Mouse (Mus musculus) layer of hippocampus, adult 9-10 months (tissue): Measurements from ENCODE around the gene Cacna1g.

Experiments used
- DNase-seq: peaks from one replicate; pipeline ENCODE4 v3.0.0; 2022; ENCODE audit warnings: low spot score

The Cacna1g gene

DNA sequence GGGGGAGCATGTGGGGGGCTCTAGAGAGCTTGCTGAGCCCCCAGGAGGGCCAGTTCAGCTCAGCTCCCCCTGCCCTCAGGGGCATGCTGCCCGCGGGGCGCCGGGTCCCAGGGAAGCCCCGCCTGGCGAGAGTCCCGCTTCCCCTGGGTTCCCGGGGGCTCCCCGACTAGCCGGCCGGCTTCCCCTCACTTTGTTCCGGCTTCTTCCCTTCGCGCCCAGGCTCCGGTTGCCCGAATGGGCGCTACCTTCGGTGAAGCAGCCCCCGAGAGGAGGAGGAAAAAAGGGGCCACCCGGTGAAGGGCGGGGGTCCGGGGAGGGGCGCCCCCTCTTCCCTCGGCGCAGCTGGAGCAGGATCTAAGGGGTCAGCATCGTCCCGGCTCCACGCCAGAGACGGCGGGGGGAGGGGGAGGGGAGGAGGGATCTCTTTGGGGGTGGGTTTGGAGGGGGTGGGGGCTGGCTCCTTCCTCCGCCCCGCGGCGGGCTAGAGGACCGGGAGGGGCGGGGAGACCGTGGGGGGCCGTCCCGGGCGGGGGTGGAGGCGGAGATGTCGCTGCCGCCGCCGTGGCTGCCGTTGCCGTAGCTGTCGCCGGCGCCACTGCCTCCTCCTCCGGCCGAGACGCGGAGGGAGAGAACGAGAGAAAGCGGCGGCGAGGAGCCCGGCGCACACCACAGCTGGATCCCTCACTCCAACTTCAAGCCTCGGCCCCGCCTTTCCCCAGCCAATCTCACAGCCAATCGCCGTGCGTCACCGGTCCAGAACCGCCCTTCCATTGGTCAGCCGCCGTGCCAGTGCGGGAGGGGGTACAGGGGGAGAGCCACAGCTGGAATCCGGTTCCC is at the start of gene Cacna1g:
Gene Cacna1g (minus strand): TSS at position 492 of the 837 bp plus-strand sequence.
- peak; percentile 61 for DNase-seq

DNA sequence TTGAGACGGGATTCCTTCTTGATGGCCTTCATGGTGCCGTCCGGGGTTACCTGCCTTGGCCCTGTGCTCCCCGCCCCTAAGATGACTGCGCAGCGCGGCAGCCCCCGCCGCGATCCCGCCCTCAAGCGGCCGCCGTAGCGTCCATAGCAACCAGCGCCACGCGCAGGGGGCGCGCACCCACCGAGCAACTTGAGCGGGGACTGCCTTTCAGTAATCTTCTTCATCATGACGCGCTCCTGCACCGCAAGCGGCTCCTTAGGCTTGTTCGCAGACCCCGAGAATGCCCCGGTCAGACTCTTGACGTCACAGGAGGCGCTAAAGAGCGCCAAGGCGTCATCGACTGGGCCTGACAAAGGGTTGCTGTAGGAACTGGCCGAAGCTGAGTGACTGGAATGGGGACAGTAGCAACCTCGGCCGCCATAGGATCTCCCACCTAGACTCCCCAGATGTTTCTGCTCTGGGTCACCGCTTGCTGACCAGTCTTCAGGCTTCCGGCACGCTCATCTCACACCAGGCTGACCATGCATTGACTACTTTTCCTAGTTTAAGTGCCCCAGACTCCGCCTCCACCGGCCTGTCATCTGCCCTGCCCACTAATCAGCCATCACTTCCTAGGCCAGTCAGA is 47.3 kb upstream of the Cacna1g start, which contains the start of gene Mycbpap:
Gene Mycbpap (minus strand): TSS at position 524 of the 625 bp plus-strand sequence.
- no peak for DNase-seq

DNA sequence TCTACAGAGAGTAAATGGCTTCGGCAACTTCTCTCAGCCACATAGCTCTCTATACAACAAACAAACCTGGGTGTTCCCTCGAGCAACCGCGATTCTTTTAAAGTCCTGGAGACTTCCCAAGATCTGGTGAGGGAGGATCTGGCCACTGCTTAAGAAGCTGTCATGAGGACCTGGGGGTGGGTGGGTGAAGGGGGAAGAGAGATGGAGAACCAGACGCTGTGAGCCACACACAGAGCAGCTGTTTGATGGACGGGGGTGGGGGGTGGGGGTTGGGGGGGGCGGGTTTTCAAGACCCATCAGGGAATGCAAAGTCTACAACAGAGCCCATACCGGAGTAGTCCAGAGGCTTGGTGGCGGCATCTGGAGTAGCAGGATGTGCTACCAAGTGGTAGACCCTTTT is 39.5 kb upstream of the Cacna1g start:
- no peak for DNase-seq

DNA sequence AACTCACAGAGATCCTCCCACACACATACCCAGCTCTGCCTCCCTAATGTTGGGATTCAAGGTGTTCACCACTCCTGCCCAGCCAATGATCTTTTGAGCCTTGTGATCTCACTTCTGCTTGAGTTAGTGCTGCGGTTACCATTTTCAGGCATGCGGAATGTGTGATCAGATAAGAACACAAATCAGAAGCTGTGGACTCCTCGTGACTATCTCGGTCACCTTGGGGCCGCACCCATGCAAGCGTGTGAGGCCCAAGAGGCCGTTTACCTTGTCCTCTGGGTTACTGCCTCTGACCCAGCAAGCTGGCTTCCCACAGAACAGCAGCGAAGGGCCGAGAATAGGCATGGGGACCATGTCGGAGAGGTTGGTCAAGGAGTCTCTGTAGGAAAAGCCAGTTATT is 35.0 kb upstream of the Cacna1g start:
- DNase-seq, result no peak

DNA sequence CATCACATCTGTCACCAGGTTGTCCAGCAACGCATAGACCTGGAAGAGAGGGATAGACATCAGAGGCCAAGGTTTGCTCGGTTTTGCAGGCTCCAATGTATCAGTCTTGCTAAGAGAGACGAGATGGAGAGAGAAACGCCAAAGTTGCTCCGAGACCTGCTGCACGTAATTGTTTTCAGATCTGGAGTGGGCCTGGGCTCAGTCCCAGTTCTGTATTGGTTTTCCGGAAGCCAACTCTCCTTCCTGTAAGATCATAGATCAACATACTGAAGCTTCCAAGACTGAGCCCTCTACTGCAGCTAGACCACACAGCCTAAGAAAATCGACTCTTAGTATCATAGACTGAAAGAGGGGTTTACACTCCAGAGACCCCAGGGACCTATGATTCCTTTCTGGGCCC is 27.5 kb upstream of the Cacna1g start:
- DNase-seq, result no peak

DNA sequence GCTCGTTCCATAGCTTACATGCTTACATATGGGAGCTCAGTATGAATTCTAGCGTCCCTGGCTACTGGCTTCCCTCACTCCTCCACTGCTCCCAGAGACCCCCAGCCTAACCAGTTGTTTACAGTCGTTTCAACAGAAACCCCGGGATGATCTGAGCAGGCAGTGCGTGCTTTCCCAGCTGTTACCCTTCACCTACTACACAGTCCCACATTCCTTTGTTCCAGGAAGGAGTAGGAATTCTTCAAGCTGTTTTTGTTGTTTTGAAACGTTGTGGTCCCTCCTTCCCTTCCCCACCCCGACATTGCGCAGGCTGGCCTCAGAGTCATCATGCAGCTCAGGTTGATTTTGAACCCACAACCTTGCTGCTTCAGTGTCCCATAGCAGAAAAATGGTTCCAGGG is 26.4 kb upstream of the Cacna1g start:
- no peak for DNase-seq

DNA sequence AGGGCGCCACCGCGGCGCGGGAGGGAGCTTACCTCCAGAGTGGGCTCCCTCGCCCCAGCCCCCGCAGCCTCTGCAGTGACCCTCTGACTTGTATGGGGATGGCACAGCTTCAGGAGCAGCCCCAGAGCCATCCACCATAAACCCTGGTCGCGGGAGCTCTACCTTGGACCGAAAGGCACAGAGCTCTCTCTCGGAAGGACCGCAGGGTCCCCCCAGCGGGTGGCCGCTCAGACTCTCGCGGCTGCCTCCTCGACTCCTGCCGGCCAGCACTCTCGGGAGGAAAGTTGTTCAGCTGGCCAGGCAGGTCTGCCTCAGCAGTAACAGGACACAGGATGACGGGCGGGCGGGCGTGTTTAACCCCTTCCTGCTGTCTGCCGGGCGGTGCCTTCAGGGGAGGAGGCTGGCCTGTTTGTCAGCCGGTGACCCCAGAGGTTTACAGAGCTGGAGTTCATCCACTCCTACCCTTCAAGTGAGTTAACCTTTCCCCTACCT is 25.7 kb upstream of the Cacna1g start, which contains the start of gene Epn3:
Gene Epn3 (minus strand): TSS at position 314 of the 492 bp plus-strand sequence.
- no peak for DNase-seq

DNA sequence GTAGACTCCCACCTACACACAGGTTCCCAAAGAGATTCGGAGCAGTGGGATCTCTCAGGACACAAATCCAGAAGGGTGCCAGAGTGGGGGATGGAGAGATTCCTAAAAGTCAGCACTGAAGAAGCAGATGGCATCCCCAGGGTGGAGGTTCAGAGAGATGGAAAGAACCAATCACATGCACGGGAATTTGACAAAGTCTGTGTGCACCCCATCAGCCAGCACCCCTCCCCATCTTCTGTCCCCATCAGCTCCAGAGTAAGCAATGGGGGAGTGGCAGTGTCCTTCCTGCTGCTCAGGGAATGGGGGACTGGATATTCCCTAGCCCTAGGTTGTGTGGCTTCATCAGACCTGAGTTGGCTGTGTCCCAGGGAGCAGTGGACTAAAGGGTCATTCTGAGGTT is 25.0 kb upstream of the Cacna1g start:
- DNase-seq, result no peak

DNA sequence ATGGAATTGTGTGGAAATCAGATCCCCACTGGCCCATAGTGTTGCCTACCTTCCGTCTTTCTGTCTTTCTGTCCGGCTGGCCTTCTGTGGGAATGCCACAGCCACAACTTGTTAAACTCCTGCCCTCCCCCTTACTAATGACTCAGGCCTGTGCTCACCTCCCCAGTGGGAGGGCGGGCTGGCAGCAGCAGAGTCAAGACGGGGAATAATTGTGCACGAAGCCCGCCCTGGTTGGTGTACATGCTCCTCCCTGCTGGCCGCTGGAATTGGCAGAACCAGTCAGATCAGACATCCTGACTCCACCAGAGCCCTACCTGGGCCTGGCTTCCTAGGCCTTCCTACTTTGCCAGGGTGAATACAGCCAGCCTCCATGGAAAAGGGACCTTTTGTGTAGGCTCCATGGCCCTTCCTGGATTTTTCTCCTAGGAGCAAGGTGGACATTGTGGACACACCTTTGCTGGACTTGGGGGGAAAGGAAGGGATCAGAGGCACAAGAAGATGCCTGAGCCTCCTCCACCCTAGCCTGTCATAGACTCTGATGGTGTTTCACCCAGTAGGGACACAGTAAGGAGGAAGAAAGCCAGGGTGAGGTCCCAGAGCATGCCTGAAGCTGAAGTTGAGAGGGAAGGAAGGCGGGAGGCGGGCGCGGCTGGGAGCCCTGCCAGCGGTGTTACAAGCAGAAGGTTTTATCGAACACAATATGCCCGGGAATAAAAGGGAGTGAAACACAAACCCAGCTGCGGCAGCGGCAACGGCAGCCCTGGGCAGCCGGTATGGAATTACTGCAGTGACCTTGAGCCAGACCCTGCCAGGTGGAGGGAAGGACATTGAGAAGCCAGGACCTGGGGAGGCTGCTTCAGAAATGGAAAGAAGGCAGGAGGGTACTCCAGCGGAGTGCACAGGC is 24.3 kb upstream of the Cacna1g start:
- DNase-seq, result peak; percentile 35

DNA sequence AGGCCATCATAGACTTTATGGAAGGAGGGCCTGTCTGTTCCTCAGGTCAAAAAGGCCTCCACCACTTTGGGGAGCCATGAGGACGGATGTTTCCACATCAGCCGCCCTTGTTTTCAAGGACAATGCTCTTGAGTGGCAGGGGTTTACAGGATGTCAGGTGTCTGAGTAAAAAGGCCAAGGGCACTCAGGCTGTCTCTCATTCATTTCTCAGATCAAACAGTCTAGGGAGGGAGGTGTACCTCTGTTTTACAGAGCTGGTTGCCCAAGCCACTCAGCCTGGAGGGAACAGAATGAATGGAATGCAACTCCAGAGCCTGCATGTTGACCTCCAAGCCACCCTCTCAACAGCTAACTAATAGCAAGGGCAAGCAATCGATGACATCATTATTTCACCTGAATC is 21.4 kb upstream of the Cacna1g start:
- DNase-seq, result no peak

DNA sequence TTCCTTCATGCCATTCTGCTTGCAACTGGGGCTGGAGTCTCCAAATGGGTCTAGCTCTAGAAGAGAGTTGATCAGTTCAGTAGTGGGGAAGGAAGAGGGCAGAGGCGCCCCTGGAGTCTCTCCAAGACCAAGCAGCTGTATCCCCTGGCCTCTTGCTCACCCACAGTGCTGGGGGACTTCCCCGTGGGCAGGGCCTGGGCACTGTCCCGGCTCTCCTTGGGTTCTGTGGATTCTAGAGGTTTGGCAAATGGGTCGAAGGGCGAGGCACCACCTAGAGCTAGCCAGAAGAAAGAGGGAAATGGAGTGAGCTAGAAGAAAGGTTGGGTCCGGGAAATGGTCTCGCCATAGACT is 17.7 kb upstream of the Cacna1g start:
- DNase-seq, result no peak

DNA sequence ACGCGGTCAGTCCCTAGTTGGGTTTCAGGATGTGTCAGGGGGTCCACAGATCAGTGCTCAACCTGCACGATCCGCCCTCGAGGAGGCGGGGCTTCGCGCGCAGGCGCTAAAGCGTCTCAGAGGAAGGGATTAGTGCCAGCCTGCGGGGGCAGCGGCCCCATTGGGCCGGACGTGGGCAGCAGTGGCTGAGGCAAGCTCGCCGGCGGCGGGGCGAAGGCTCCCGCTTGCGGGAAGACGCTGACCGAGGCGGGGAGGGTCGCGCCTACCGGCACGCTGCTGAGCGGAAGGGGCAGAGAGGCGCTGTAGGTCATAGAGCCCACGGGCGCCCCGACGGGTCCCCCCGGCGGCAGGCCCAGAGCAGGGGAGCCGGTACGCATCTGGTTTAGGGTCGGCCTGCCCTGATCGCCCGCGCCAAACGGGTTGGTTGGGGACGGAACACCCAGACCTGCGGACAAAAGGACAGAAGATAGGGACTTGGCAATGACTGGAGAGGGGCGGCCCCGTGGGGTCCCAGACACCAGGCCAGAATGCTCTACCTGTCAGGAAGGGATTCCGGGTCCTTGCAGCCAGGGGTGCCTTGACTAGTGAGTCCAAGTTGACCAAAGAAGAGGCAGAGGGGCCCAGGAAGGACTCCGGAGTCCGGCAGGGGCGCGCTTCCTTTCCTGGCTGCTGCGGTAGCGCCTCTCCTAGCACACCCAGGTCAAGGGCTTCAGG is 17.2 kb upstream of the Cacna1g start:
- no peak for DNase-seq

DNA sequence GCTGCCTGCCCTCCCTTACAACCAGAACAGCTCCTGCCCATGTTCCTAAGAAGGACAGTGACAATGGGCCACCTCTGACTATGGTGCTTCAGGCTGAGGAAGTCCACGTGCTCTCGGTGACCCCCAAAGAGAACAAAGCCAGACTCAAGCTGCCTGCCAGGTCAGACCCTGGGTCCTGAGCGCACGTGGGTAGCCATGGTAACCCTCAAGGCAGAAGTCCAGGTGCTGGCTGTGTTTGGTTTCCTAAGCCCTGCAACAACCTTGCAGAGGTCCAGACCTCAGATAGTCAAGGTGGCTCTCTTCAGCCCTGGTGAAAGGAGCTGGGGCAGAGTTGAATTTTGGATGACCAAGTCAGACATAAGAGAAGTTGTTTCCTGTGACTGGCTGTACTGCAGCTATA is 15.7 kb upstream of the Cacna1g start:
- DNase-seq, result no peak

DNA sequence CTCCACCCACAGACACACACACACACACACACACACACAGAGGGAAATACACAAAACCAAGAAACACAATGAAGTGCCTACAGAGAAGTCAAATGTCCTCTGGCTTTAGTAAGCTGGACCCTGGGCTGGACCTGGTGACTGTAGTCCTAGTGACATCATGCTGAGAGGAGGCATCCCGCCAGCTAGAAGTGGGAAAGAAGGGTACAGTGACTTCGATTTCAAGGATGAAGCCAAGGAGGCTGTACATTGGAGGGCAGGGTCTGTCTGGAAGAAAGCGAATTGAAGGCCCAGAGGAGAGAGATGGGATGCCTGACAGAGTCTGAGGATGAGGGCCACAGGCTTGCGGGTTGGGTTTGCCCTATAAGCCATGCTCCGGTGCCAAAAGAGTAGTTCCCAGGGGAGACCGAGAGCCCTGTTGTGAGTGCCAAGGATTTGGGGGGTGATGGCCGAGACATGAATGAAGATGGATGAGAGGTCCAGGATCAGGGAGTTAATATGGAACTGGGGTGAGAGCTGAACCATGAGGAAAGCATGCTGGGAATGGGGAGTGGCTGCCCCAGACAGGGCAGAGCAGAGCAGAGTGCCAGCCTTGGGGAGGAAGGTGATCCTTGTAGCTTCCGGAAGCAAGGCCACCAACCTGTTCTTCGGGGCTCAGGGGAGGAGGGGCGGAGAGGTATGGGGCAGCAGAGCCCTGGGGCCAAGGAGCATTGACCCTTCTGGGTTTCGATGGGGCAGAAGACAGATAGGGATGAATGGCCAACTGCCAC is 15.0 kb upstream of the Cacna1g start:
- no peak for DNase-seq

DNA sequence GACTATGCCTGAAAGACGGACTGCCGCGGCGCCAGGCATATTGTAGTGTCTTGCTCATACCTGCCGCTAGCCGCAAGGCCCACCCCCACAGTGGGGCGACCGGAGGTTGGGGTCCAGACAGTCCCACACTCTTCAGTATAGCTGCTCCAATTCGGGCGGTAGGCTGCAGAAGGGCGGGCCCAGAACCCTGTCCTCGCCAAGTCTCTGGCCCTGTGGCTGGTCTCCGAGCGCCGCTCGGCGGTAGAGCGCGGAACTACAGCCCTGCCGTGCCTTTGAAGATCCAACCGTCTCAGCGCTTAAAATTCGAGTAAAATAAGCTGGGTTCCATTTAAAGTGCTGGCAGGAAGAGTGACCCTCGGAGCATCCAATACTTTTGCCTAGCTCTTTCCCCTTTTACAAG is 12.0 kb upstream of the Cacna1g start, which contains the start of gene Spata20:
Gene Spata20 (minus strand): TSS at position 179 of the 400 bp plus-strand sequence.
- DNase-seq, result peak; percentile 87

DNA sequence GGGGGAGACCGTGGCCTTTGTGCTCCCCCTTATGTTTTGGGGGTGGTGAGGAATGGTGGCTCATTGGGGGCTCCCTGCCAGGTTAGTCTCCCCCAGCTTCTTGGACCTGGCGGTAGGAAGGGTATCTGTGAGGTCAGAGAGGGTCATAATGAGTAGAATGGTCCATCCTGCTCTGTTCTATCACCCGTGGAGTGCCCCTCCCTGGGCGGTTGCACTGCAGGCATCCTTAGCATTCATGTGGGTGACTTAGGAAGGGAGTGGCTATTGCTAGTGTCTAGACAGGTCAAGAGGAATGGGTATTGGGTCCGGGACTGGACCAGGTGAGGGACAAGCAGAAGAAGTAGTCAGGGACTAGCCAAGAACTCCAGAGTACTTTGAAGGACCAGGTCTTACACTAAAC is 11.2 kb upstream of the Cacna1g start:
- DNase-seq, result no peak

DNA sequence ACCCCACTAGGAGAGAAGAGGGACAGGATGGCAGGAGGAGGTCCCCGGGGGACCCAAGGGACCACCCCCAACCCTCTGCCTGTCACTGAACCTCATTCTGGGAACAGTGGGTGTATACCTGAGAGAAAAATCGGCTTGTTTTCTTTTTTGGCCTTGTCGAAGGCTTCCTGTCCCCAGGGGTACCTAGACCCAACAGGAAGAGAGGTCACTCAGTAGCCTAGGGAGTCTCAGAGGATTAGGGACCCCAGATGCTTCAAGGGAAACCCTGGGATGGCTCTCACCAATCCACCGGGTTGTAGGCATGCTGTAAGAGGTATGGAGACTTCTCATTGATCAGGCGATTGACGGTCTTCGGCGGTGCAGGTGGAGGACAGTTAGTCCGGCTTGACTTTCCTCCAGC is 10.6 kb upstream of the Cacna1g start:
- no peak for DNase-seq

DNA sequence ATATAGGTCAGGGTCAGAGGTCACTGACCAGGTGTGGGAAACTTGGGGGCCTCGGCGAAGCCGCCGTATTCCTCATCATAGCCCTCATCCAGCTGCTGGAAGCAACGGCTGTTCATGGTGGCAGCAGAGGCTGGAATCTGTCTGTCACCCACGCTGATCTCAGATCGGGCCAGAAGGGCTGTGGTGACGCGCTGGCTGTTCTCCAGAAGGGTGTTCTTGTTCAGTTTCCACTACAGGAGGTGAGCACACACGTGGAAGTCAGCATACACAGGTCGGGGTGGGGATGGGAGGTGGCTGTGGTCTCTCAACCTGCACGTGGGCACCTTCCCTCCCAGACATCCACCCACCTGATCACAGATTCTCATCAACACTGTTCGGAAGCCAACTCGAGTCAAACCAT is 9.9 kb upstream of the Cacna1g start:
- DNase-seq, result no peak

DNA sequence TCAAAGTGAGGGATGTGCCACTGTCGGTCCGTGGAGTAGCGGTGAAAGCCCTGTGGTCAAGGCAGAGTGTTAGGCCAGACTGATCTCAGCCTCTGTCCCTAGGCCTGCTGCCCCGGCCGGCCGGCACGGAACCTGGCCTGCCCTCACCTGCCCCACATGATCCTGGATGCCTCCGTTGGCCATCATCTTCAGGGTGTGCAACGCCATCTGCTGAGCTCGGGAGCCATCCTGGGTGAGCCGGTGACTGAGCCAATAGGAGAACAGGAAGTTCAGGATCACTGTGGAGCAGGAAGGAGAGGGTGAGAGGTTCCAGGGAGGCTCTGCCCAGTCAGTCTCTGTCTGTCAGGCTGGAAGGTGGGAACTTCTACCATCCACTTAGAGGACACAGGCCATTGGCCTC is 9.4 kb upstream of the Cacna1g start:
- no peak for DNase-seq

DNA sequence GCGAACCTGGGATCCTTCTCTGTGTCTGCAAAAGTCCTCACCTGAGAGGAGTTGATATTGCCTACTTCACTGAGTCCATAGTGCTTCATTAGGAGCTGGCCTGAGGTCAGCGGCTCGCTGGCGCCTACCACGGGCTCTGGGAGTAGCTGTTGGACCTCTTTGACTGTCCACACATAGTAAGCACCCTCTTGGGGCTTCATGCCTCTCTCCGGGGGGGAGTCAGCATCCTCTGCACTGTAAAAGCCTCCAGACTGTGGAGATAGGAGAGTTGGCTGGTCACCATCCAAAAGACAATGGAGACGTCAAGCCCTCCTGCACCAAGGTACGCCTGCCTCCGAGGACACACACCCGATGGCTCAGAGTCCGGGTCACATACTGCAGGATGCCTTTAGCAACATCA is 8.7 kb upstream of the Cacna1g start:
- no peak for DNase-seq

DNA sequence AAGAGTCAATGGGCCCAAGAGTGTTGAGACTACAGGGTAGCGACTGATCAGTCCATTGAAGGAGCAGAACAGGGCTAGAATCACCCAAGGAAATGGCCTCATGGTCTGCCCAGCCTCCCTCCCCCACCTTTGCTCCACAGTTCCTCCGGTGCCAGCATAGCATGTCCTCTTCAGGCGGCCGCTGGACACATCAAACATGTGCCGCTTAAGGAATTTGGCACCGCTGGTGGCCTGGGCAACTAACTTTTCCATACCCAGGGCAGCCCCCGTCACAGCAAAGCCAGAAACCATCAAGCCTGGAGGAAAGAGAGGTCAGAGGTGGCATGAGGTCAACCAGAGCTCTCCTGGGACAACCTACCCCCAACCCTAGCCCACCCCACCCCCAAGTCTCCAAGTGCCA is 8.0 kb upstream of the Cacna1g start:
- DNase-seq, result no peak
